Mouse (Mus musculus) ES-E14 (cell line): ENCODE data around the gene Trim29. TPM values are rescaled to one million over a fixed set of nuclear protein-coding genes. Genes with fewer than 3 reads are reported as not detected.

Experiments used
- DNase-seq: peaks from one replicate; pipeline ENCODE4 v3.0.0-alpha.2; 2013; ENCODE audit warnings: low read depth, low spot score
- H3K27ac ChIP-seq: 2 replicates; pipeline ENCODE4 v1.5.1; 2012; ENCODE audit warnings: low read depth, mild to moderate bottlenecking, low read length, moderate library complexity, mixed read lengths; ENCODE audit not compliant: poor library complexity, insufficient read depth, severe bottlenecking
- H3K36me3 ChIP-seq: 2 replicates; pipeline ENCODE4 v1.6.1; 2012; ENCODE audit warnings: mild to moderate bottlenecking, low read length, moderate library complexity, mixed read lengths; ENCODE audit not compliant: control insufficient read depth, poor library complexity, insufficient read depth, severe bottlenecking
- H3K4me1 ChIP-seq, 2 experiments: fragments of 150-350 bp in 1 of 2; sonication (generic) in 1 of 2; 2 replicates each; pipeline ENCODE4 v1.6.1; 2012; ENCODE audit warnings: low read length in 2 of 2, mild to moderate bottlenecking in 1 of 2, mixed read lengths in 1 of 2; ENCODE audit not compliant: control insufficient read depth in 2 of 2, insufficient read depth in 2 of 2, poor library complexity in 1 of 2
- H3K4me3 ChIP-seq, 2 experiments: fragments of 150-350 bp in 1 of 2; sonication (generic) in 1 of 2; 2 replicates each; pipeline ENCODE4 v1.5.1; 2012; ENCODE audit warnings: low read length in 2 of 2, low read depth in 1 of 2, mild to moderate bottlenecking in 1 of 2, mixed read lengths in 1 of 2; ENCODE audit not compliant: insufficient read depth in 1 of 2, poor library complexity in 1 of 2, severe bottlenecking in 1 of 2
- H3K9ac ChIP-seq: 2 replicates; pipeline ENCODE4 v1.6.1; 2012; ENCODE audit warnings: low read depth, mild to moderate bottlenecking, low read length, mixed read lengths; ENCODE audit not compliant: poor library complexity, insufficient read depth, severe bottlenecking
- H3K9me3 ChIP-seq: fragments of 150-350 bp; sonication (generic); 2 replicates; pipeline ENCODE4 v1.6.1; 2012; ENCODE audit warnings: low read depth, mild to moderate bottlenecking, low read length; ENCODE audit not compliant: control insufficient read depth, insufficient read depth
- CHD2 ChIP-seq: IDR thresholded peaks from 2 replicates; pipeline ENCODE4 v1.6.1; 2014; ENCODE audit warnings: mild to moderate bottlenecking, low read depth, low read length, inconsistent platforms
- HCFC1 ChIP-seq: IDR thresholded peaks from 2 replicates; pipeline ENCODE4 v1.6.1; 2012; ENCODE audit warnings: low read length, inconsistent platforms, borderline replicate concordance; ENCODE audit not compliant: insufficient read depth
- MAFK ChIP-seq: IDR thresholded peaks from 2 replicates; pipeline ENCODE4 v1.6.1; 2014; ENCODE audit warnings: mild to moderate bottlenecking, low read depth, low read length, inconsistent platforms; ENCODE audit not compliant: insufficient read depth
- ZC3H11A ChIP-seq: IDR thresholded peaks from 2 replicates; pipeline ENCODE4 v1.6.1; 2012; ENCODE audit warnings: low read depth, mild to moderate bottlenecking, inconsistent platforms, low read length, borderline replicate concordance
- ZNF384 ChIP-seq: IDR thresholded peaks from 2 replicates; pipeline ENCODE4 v1.6.1; 2012; ENCODE audit warnings: low read depth, low read length, inconsistent platforms
- in situ Hi-C, 2 experiments: fragments of 600-800 bp; cut with MboI; formaldehyde crosslinking; loops; one replicate each; pipeline ENCODE4 v1.15.1; 2025; ENCODE audit warnings: low sequenced_read_pairs in 2 of 2, inconsistent platforms in 1 of 2; ENCODE audit not compliant: unreplicated experiment in 2 of 2
- total RNA-seq: library from RNA; depleted of rRNA; stranded (reverse); fragments of 300-350 nt; gene quantifications from 2 replicates; pipeline ENCODE4 v1.2.3, GENCODE M21; 2012

The Trim29 gene
- total RNA-seq, 1 experiment: 0.22 TPM

GRCm38 (mm10) chr9:43351015-43351414 lies 40.4 kb downstream of the Trim29 start:
- TF ChIP-seq MAFK (no peak), HCFC1 (no peak), CHD2 (no peak), ZNF384 (no peak), ZC3H11A (no peak)
- H3K9ac ChIP-seq: no peak overlapping the region
- H3K4me1 ChIP-seq: no peaks in the 10 kb centered on the region
- no peak overlapping the region for H3K4me3 ChIP-seq
- in situ Hi-C loops: no loop called here
- no peaks in the 10 kb centered on the region for H3K36me3 ChIP-seq
- no peak for DNase-seq
- H3K9me3 ChIP-seq: no peaks in the 10 kb centered on the region
- no peak overlapping the region for H3K27ac ChIP-seq

GRCm38 (mm10) chr9:43357011-43357410 lies 46.4 kb downstream of the Trim29 start:
- Histone ChIP-seq H3K36me3 (no peaks in the 10 kb centered on the region), H3K9ac (no peak overlapping the region), H3K4me3 (no peak overlapping the region), H3K9me3 (no peaks in the 10 kb centered on the region), H3K27ac (no peak overlapping the region), H3K4me1 (no peaks in the 10 kb centered on the region)
- TF ChIP-seq ZNF384: no peak
- no peak for TF ChIP-seq CHD2
- TF ChIP-seq HCFC1: no peak
- TF ChIP-seq MAFK: no peak
- no peak for TF ChIP-seq ZC3H11A
- DNase-seq: no peak
- in situ Hi-C loops: no loop called here

GRCm38 (mm10) chr9:43358591-43359323 lies 48.1 kb downstream of the Trim29 start:
- no peaks in the 10 kb centered on the region for H3K9me3 ChIP-seq
- H3K36me3 ChIP-seq: no peaks in the 10 kb centered on the region
- H3K27ac ChIP-seq: no peak overlapping the region
- no peak for DNase-seq
- TF ChIP-seq ZC3H11A (no peak), MAFK (no peak), HCFC1 (no peak), ZNF384 (no peak), CHD2 (no peak)
- no peak overlapping the region for H3K9ac ChIP-seq
- no peak overlapping the region for H3K4me3 ChIP-seq
- in situ Hi-C loops: no loop called here
- no peaks in the 10 kb centered on the region for H3K4me1 ChIP-seq

- Histone ChIP-seq H3K4me3 (no peak overlapping the region), H3K9ac (no peak overlapping the region), H3K9me3 (no peaks in the 10 kb centered on the region), H3K27ac (no peak overlapping the region), H3K36me3 (no peaks in the 10 kb centered on the region), H3K4me1 (no peaks in the 10 kb centered on the region)
- no peak for TF ChIP-seq ZNF384
- no peak for TF ChIP-seq HCFC1
- no peak for TF ChIP-seq CHD2
- no peak for TF ChIP-seq ZC3H11A
- no peak for TF ChIP-seq MAFK
- in situ Hi-C loops: no loop called here
- DNase-seq: no peak
These were observed 58.1 kb downstream of the Trim29 start for GRCm38 (mm10) chr9:43368781-43369180.

- peaks cover 0 to under 1% of the 10 kb centered on the region in 2 experiments; a peak in 2 of 4 replicates for H3K4me1 ChIP-seq
- no peak overlapping the region for H3K27ac ChIP-seq
- no peak overlapping the region for H3K9ac ChIP-seq
- DNase-seq: no peak
- in situ Hi-C loops: no loop called here
- no peaks in the 10 kb centered on the region for H3K36me3 ChIP-seq
- TF ChIP-seq CHD2 (no peak), ZNF384 (no peak), MAFK (no peak), HCFC1 (no peak), ZC3H11A (no peak)
- no peaks in the 10 kb centered on the region for H3K9me3 ChIP-seq
- no peak overlapping the region for H3K4me3 ChIP-seq
These were observed 73.2 kb downstream of the Trim29 start for GRCm38 (mm10) chr9:43383871-43384270.
